Mouse (Mus musculus): Measurements from ENCODE around the gene Nfix.

The Nfix gene

GRCm38 (mm10) chr8:84793791-84794485 lies 6.2 kb downstream of the Nfix start:
- DNase-seq: no peak

- DNase-seq: no peak
Observed at GRCm38 (mm10) chr8:84793134-84793533, 7.0 kb downstream of the Nfix start.

DNA sequence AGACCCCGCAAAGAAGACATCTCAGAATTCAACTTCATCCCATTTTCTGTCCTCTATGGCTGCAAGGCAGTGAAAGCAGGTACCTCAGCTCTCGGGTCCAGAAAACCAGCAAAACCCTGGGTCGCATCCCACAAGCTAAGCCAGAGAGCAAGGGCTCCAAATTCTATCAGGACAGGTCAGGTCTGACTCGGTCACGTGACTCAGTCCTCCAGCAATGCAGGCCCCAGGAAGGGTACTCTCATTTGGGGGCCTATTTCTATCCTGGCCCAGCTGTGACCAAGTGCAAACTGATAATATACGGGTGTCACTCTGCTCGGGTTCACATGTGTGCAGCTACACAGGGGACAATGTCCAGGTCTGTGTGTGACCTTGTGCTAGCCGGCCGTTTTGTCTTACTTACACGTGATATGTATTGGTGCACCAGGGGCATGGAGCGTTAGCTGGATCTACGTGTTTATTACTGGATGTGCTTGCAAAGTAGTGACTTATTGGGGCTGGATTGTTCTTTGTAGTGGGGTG lies 7.7 kb downstream of the Nfix start:
- DNase-seq: no peak

DNA sequence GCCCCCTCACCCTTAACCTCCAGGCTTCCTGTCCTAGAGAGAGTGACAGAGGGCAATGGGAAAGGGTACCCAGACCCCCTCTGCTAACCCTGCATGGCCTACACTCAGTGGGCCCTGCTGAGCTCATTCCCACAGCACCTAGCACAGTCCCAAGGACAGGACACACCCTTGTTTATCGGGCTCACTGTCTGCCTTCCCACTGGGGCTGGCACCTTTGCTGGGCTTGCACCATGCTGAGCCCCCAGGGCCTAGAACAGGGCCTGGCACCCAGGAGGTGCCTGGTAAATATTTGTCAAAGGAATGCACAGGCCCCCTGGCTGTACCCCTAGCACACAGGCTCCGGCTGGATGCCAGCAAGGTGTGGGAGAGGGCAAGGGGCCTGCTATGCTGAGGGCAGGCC lies 9.6 kb downstream of the Nfix start:
- no peak for DNase-seq

DNA sequence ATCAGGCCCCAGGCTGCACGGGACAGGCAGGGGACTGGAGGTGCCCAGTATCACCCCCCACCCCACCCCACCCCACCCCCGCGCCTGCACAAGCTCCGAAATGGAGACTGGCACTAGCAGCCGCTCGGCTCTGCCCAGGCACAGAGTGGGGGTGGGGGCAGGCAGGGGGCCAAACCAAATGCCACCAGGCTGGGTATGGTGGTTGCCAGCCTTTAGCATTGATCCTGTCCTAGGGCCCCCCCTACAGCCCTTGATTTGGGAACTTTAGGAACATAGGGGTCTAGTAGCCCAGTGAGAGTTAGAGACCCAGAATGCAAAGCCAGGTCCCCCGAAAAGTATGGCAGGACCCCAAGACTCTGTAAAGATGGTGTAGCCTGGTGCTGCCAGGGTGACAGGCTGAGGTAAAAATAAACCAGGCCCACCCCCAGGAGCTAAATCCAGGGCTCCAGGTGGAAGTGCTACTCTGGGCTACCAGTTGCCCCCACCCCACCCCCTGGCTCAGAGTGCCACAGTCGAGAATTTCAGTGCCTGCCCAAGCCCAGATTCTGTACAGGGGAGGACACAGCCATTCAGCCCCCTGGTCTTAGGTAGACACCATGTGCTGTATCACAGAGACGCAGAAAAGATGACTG lies 10.2 kb downstream of the Nfix start:
- no peak for DNase-seq

- no peak for DNase-seq
Observed at GRCm38 (mm10) chr8:84789345-84789744, 10.8 kb downstream of the Nfix start.

DNA sequence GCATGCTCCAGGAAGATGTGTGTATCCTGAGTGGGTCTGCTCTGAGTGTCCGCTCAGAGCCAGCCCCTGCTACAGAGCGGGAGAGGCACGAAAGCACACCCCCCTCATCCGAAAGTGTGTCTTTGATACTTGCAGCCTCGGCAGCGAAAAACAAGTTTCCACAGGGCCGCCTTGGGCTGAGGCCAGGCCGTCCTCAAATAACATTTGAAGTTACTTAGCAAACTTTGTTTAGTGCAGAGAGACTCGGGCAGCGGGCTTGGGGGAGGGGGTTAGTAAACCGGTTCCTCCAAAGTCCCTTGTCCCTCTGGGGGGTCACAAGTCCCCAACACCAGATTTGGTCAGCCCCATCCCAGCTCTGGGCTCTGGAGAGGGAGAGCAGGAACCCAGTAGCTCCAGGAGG lies 11.2 kb downstream of the Nfix start:
- DNase-seq: peak; percentile 80

DNA sequence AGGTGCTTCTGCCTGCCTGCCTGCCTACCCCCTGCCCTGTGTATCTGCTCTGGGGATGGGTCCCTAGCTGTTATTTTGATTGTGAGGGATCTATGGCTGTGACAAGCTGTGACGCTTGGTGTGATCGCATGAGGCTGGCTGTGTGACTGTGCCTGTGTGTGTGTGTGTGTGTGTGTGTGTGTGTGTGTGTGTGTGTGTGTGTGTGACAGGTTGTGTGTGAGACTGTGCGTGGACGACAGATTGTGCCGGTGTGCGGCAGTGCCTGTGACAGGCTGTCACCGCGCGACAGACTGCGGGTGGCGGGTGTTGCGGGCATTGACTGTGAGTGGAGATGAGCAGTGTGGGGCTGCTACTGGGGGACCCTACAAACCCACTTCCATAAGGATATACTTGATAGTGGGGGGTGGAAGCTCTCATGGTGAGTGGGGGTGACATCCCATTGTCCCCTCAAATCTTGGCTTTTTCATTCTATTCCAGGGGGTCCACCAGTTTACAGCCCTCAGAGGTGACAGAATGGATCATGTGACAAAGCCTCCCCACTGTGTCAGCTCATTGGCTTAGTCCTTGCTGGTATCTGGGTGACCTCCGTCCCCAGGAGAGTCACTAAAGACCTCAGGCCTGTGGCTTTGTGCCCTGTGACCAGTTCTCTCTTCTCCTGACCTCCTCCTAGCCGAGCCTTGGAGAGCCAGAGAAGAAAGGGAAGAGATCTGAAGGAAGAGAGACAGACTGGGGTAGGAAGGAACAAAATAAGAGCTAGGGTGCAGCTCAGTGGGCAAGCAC lies 12.4 kb downstream of the Nfix start:
- no peak for DNase-seq

DNA sequence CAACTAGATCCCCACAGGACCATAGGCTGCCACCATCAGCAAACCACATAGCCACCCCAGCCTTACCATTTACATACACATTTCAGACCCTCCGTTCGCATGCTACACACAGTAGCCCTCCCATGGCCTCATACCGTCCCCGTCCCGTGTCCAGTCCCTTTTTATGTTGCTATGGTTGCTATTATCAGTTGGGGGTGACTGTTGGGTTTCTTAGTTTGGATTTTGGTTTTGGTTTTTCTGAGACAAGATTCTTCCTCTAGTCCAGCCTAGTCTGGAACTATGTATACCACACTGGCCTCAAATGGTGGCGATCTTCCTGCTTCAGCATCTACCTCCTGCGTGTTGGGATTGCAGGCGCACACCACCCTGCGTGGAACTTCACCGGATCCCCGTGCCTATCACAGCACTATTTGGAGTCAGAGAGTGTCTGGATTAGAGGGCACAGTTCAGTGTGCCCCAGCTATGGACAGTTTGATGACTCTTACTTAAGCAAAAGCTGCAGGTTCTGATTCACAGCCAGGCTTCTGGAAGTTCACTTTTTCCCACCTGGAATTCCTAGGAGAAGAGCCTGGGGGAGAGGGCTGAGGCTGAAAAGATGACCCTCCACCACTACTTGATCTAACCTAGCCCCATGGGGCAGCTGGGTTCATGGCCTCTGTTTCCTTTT lies 13.2 kb downstream of the Nfix start:
- DNase-seq: no peak

DNA sequence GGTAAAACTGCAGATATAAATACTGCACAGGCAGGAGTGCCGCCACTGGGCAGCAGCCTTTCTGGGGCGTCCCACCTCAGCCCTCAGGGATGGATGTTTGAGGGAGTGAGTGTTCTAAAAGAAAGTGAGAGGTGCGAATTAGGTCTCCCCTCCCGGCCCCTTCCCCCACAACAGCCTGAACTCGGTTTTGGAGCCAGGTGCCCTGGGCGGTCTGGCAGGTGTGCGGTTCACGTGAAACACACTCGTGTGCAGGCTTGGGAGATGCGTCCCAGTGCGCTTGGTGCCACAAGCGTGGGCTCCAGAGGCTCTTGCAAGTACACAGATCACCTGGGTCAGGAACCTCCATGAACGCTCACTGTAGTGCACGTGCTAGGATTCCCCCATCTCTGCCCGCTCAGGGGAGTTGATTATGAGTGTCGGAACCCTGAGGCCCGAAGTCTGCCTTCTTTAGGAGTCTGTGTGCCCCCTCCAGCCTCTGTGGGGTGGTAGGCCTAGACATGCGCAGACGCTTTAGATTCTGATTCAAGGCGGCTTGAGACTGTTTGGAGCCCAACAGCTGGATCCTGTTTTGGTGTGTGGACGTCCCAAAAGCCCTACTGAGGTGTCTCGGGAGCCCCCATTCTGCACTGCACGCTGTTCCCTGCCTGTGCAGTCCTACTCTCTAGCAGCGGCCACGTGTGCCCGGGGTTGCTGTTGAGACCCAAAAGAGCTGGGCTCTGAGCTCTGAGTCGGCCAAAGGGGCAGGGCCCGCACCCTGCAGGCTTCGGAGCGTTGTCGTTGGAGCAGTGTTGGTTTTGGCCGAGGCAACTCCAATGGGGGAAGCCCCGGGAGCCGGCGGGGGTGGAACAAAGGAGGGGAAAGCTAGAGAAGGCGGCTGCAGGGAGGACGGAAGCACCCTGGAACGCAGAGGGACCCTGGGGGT lies 14.1 kb downstream of the Nfix start:
- DNase-seq: peak; percentile 60

GRCm38 (mm10) chr8:84785506-84785755 lies 14.7 kb downstream of the Nfix start:
- DNase-seq: no peak

DNA sequence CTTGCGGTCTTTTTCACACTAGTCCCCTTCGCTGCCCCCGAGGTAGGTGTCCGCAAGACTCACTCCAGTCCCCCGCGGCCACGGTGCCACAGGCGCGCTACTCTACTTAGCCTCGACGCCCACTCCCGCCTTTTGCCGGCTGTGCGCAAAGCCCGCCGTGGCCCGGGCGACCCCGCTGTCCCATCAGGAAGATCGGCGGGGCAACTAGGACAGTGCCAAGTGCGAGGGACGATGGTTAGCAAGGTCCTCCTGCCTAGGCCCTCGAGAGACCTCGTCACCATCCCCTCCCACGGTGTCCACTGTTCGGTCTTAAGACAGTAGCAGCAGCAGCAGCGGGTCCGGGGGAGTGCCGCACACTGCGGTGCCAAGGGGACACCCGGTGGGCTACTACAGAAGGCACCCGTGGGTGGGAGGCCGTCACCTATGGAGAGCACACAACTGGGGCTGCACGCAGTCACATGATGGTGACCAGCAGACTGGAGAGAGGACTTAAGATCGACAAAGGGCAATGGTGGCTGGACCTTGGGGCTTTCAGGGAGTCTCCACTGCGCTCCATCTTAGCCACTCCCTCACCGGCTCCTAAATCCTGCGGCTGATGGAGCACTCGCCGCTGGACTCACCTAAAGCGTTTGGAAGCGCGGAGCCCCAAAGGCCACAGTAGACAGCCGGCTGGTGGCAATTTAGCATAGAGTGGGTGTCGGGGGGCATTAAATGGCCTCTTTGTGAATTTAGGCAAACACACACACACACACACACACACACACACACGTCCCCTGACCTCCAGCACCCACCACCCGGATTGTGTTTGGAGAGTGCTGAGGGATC lies 15.3 kb downstream of the Nfix start:
- DNase-seq: no peak

GRCm38 (mm10) chr8:84783919-84784581 lies 16.1 kb downstream of the Nfix start:
- DNase-seq: no peak

DNA sequence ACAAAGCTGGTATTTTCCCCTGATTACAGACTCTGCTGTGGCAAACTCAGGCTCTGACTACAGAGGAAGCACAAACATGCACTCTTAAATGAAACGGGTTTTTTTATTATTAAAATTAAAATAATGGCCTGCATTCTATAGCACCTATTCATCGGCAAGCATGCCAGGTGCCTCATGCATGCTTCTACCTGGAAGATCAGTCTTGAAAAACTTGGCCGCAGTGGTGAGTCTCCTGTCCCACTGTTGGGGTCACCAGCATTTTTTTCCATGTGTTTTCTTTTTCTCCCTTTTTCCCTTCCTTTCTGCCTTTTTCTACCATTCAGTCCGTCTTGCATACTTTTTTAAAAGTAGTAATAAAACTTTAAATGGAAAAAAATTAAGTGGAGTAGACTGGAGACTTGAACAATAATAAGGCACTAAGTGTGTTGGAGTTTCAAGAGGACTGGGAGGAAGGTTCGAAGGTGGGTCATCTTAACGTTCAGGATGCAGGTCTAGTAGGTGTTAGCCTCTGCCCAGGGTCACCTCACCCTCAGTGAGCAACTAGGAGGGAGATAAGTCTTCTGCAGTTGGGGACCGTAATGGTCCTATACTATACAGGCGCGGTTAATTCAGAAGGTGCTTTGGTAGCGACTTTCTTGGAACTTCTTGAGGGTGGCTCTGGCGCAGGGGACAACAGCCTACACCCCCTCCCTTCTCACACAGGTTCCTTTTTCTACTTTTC lies 16.8 kb downstream of the Nfix start:
- no peak for DNase-seq

DNA sequence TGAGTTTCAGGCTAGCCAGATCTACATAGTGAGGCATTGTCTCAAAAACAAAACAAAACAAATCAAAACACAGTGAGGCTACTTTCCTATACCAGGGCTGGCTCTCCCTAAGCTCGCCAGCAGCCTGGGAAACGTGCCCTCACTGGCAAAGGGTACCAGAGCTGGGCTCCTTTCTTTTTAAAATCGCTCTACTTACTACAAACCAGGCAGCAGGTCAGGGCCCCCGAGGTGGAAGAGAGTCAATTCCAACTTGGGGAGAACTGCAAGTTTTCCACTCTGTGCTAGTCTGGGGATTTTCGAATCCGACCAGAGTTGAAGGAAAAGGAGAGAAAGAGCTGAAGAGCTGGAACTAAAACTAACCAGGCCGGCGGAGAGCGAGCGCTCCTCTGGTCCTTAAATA lies 17.5 kb downstream of the Nfix start:
- DNase-seq: no peak

DNA sequence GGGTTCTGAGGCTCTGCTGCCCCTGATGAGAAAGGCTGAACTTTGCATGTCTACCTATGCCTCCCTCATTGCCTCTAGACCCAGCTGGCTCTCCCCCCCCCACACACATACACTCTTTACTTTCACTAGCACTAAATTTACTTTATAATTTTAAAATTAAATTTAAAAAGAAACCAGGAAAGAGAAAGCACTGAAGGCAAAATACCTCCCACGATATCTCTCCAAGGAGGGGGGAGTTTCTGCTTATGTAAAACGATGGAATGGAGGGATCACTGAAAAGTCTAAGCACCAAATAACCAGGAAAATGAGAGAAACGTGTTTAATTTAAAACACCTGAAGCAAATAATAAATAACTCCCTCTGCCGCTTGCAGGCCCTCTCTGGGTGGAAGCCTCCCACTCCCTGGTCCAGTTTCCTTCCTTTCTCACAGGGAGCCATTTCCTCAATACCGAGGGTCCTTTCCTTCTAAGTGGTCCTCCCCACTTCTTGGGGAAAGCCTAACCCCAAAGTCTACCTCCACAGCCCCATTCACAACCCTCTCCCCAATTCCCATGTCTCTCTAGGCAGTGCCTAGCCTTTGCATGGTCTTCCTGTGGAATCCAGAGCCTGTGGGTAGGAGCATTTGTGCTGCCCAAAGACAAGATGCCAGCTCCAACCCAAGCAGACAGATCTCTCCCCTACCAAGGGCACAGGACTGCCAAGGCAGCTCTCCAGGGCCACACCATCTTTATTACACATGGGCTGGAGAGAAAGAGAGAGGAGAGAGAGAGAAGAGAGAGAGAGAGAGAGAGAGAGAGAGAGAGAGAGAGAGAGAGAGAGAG lies 18.2 kb downstream of the Nfix start:
- DNase-seq: no peak

- DNase-seq: no peak
Observed at GRCm38 (mm10) chr8:84780949-84781680, 19.0 kb downstream of the Nfix start.

GRCm38 (mm10) chr8:84780225-84780555 lies 20.0 kb downstream of the Nfix start:
- DNase-seq: no peak
